Mouse (Mus musculus): ENCODE data around the gene Vmn2r39.
"Not testable (repeated sequence)": the region's sequence is repeated elsewhere in the genome, so short reads cannot be mapped to it uniquely, and the experiment has no call there.

The Vmn2r39 gene

DNA sequence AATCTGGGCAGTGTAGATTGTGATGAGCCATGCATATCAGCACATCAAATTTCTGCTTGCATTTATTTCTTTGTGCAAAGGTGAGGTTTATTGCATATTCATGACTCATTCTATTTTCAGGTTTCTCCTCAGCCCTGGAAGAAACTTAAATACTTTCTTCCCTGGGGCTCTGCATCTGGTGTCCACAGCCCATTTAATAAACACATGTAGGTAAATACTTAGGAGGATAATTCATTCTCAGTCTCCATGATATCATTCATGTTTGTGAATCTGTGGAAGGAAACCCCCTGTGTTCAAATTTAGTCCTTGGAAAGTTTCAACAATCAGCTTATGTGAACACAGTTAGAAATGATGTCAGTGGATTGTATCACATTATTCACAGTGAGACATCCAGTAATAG is at the start of gene Vmn2r39:
Gene Vmn2r39, minus strand, starts transcription at position 101 of the 400 bp plus-strand sequence.
- not testable (repeated sequence) for DNase-seq

DNA sequence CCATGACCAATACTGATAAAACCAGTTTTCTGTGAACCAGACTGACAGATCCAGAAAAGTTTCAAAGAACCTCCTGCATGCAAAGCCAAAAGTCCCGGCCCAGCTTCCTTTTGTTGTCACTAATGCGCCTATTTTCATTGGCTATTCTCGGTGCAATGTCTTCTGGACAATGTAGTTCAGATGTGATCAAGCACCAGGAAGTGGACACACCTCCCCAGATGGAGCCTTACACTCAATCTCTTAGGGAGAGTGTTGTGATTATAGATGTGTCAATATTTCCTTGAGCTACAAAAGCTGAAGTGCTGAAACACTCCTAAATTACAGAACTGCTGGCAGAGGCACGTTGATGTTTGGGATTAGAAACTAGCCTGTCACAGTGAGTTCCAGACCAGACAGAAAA is 34.8 kb upstream of the Vmn2r39 start:
- not testable (repeated sequence) for DNase-seq
